Mouse (Mus musculus) left cerebral cortex, adult 18-20 months (tissue): ENCODE data around the gene Rab25. TPM values are rescaled to one million over a fixed set of nuclear protein-coding genes. Genes with fewer than 3 reads are reported as not detected.
A peak's percentile ranks its signal among the peaks of the same experiment; 100 is the strongest.

Experiments
- DNase-seq, 2 experiments: peaks; one replicate each; pipeline ENCODE4 v3.0.0; 2021 to 2022; ENCODE audit warnings: low spot score in 2 of 2, mixed read lengths in 1 of 2
- microRNA-seq, 2 experiments: library from miRNA; unstranded; fragments of <30 nt; microRNA quantifications; one replicate each; pipeline ENCODE4 v1.2.0; 2021
- total RNA-seq, 2 experiments: library from RNA; stranded (reverse); gene quantifications; 2 replicates each; pipeline ENCODE4 v1.2.3; 2021

The Rab25 gene
- total RNA-seq, 2 experiments from 2014 or later: not detected

- no peak for DNase-seq
These were observed 44.0 kb downstream of the Rab25 start for GRCm38 (mm10) chr3:88503881-88504746.

GRCm38 (mm10) chr3:88503505-88503863, 44.6 kb downstream of the Rab25 start:
- peak; percentile 54 to 61 for DNase-seq

GRCm38 (mm10) chr3:88502641-88503504, 45.2 kb downstream of the Rab25 start:
- peak; percentile 92 to 94 for DNase-seq

DNA sequence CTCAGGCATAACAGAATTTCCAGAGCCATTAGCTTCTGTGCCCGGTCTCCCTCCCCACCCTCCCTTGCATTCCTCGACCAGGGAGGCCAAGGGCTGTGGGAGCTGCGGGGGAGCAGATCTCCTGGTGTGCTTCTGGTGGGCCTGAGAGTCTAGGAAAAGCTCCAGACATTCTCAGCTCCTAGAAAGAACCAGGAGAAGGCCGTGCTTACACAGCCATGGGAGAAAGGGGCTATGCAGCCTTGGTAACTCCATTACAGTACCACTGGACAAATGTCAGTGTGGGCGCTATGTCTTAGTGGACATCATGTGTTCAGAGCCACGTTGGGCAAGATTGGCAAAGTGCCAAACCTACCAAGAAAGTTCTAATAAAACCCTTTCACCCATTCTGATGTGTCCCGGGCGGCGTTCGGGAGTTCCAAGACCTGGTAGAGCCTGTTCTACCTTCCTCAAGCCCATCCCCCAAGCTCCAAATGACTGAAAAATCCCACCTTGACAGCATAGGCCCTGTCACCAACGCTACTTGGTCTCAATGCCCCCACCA, 46.0 kb downstream of the Rab25 start:
- no peak for DNase-seq

- no peak for DNase-seq
These were observed 46.6 kb downstream of the Rab25 start for GRCm38 (mm10) chr3:88501366-88502030.

- DNase-seq: no peak
These were observed 47.3 kb downstream of the Rab25 start for GRCm38 (mm10) chr3:88500655-88501365.

- DNase-seq: no peak
These were observed 48.0 kb downstream of the Rab25 start for GRCm38 (mm10) chr3:88500087-88500486.

- no peak for DNase-seq
These were observed 48.5 kb downstream of the Rab25 start for GRCm38 (mm10) chr3:88499580-88499979.

- DNase-seq: no peak
These were observed 52.2 kb downstream of the Rab25 start for GRCm38 (mm10) chr3:88495741-88496415.

DNA sequence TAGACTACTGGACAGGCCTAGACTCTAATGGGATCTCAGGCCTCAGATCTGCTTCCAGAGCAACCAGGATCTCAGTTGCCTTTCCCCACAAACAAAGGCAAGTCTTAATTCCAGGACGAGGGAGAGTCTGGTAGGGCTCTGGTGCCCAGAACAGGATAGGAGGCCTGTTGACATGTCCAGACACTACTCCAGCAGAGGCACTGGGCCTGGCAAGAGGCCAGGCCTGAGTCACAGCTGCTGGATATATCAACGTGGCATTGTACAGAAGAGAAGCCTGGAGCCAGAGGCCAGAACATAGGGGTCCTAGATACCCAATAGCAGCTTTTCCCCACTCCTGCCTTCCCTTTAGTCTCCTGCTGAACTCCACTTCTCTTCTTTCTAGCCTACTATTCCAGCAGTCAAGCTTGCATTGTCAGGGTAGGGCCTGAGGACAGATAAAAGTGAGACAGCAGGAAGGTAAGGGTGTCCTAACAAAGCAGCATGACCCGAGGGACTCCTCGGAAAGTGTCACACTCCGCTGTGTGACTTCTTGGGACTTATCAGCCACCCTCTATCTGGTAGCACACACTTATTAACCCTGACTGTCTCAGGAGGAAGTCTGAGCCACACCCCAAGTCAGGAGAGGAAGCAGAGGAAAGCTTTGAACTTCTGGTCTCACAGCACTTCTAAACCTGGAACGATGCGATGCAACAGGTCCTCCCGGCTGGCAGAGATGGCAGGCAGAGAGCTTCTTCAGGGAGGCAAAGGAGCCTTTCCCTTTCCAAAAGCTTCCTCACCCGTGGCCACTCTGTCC, 53.1 kb downstream of the Rab25 start:
- no peak for DNase-seq

- no peak for DNase-seq
These were observed 54.2 kb downstream of the Rab25 start for GRCm38 (mm10) chr3:88493706-88494582.

Small RNAs within 50 kb of the gene (microRNA-seq; reads per million reads assigned to microRNA genes)
- gene Mir1905: 0 reads per million in 2 experiments

Other genes with a start within 250 kb of the Rab25 start
- gene Glmp, start 223.3 kb downstream of the Rab25 start, total RNA-seq: 10 to 100 TPM; 85.6 to 87.3 TPM
- gene Tmem79, start 212.2 kb downstream of the Rab25 start, total RNA-seq: 1 to 10 TPM in 1 of 2 experiments, under 1 TPM in 1; 0.96 to 2.4 TPM
- gene Smg5, start 212.0 kb downstream of the Rab25 start, total RNA-seq: 10 to 100 TPM; 80.1 to 81.7 TPM
- gene Paqr6, start 183.7 kb downstream of the Rab25 start, total RNA-seq: 10 to 100 TPM in 1 of 2 experiments, 1 to 10 TPM in 1; 8.6 to 11.0 TPM
- gene Bglap3, start 175.6 kb downstream of the Rab25 start, total RNA-seq: 1 to 10 TPM; 1.7 to 1.9 TPM
- 1 to 10 TPM in 1 of 2 experiments, not detected in 1; 2.0 TPM for gene Bglap2, start 169.6 kb downstream of the Rab25 start, total RNA-seq
- gene Bglap, start 163.8 kb downstream of the Rab25 start, total RNA-seq: not detected
- gene Pmf1, start 138.0 kb downstream of the Rab25 start, total RNA-seq: 1 to 10 TPM; 5.2 to 6.2 TPM
- gene Slc25a44, start 123.2 kb downstream of the Rab25 start, total RNA-seq: 10 to 100 TPM; 77.0 to 78.9 TPM
- gene Sema4a, start 87.1 kb downstream of the Rab25 start, total RNA-seq: 10 to 100 TPM; 70.4 to 76.5 TPM
- 10 to 100 TPM; 61.3 to 67.9 TPM for gene Lmna, start 38.3 kb downstream of the Rab25 start, total RNA-seq
- 1 to 10 TPM; 2.7 to 3.1 TPM for gene Mex3a, start 15.9 kb downstream of the Rab25 start, total RNA-seq
- 100 to 1,000 TPM; 104 to 115 TPM for gene Lamtor2, start 4.8 kb upstream of the Rab25 start, total RNA-seq
- gene Ubqln4, start 5.5 kb upstream of the Rab25 start, total RNA-seq: 100 to 1,000 TPM; 143 to 147 TPM
- gene Ssr2, start 27.6 kb upstream of the Rab25 start, total RNA-seq: 10 to 100 TPM; 87.6 to 89.5 TPM
- gene Arhgef2, start 57.7 kb upstream of the Rab25 start, total RNA-seq: 100 to 1,000 TPM; 219 to 239 TPM
- gene Rxfp4, start 104.8 kb upstream of the Rab25 start, total RNA-seq: not detected
- gene Khdc4, start 137.5 kb upstream of the Rab25 start, total RNA-seq: 10 to 100 TPM; 56.8 to 57.8 TPM
- 10 to 100 TPM; 41.4 to 42.9 TPM for gene Rit1, start 168.5 kb upstream of the Rab25 start, total RNA-seq
- 100 to 1,000 TPM; 511 to 528 TPM for gene Syt11, start 226.9 kb upstream of the Rab25 start, total RNA-seq